Mouse (Mus musculus) forebrain, embryonic 15.5 days (tissue): ENCODE data around the gene Gm26992. TPM values are rescaled to one million over a fixed set of nuclear protein-coding genes. Genes with fewer than 3 reads are reported as not detected.

Experiments used
- ATAC-seq: fragments of 200-750 bp; cut with Nextera tagmentation; replicated peaks from 2 replicates; pipeline ENCODE4 v1.8.0; 2017; ENCODE audit warnings: mild to moderate bottlenecking, moderate TSS enrichment, moderate library complexity
- H3K27ac ChIP-seq: fragments of 300-500 bp; sonication (generic); replicated peaks from 2 replicates; pipeline ENCODE4 v1.5.1; 2015; ENCODE audit warnings: mild to moderate bottlenecking, inconsistent platforms
- H3K27me3 ChIP-seq: fragments of 300-500 bp; sonication (generic); 2 replicates; pipeline ENCODE4 v1.6.1; 2015; ENCODE audit warnings: inconsistent platforms
- H3K36me3 ChIP-seq: fragments of 300-500 bp; sonication (generic); 2 replicates; pipeline ENCODE4 v1.6.1; 2015; ENCODE audit warnings: mild to moderate bottlenecking, inconsistent platforms
- H3K4me1 ChIP-seq: fragments of 300-500 bp; sonication (generic); 2 replicates; pipeline ENCODE4 v1.6.1; 2015; ENCODE audit warnings: inconsistent platforms
- H3K4me2 ChIP-seq: fragments of 300-500 bp; sonication (generic); replicated peaks from 2 replicates; pipeline ENCODE4 v1.6.1; 2015; ENCODE audit warnings: mild to moderate bottlenecking, inconsistent platforms
- H3K4me3 ChIP-seq: fragments of 300-500 bp; sonication (generic); 2 replicates; pipeline ENCODE4 v1.5.1; 2015; ENCODE audit warnings: mild to moderate bottlenecking, inconsistent platforms
- H3K9ac ChIP-seq: fragments of 300-500 bp; sonication (generic); replicated peaks from 2 replicates; pipeline ENCODE4 v1.6.1; 2015; ENCODE audit warnings: mild to moderate bottlenecking, inconsistent platforms
- H3K9me3 ChIP-seq: fragments of 300-500 bp; sonication (generic); 2 replicates; pipeline ENCODE4 v1.6.1; 2016; ENCODE audit warnings: inconsistent platforms
- WGBS: fragments of 180-500 bp; shearing (Covaris S2); methylation state at CpG from one replicate; pipeline ENCODE4 v1.1.7; 2015; ENCODE audit warnings: mixed read lengths; 5-methylcytosine and 5-hydroxymethylcytosine counted together
- polyA plus RNA-seq: library from polyadenylated mRNA; unstranded; fragments of >200 nt; fragmentation: Nextera tagmentation; extraction: Ambion mirVana; gene quantifications from 2 replicates; pipeline ENCODE4 v1.2.1, GENCODE M21; 2015

Gene Gm26992
- polyA plus RNA-seq, 1 experiment from 2014 or later, result not detected

DNA sequence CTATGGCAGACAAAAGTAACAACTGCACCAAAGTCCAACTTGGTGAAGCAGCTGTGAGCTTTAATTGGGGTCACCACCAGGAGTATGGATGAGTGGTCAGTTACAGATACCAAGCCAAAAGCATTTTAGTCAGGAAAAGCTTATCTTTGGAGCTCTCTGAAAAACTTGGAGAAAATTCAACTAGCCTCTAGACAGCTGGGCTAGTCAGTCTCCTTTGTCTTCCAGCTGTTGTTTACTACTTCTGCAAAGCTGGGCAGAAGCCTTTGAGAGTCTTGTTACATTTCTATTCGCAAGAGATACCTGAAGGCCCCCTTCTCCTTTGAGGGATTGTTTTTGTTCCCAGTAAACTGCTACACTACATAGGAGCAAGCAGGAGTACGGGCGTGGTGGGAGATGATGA is 97.7 kb downstream of the Gm26992 start:
- no peak overlapping the region for H3K4me2 ChIP-seq
- H3K4me3 ChIP-seq, result no peak overlapping the region
- H3K9ac ChIP-seq, result no peak overlapping the region
- ATAC-seq, result no peak
- no peaks in the 10 kb centered on the region for H3K4me1 ChIP-seq
- H3K27me3 ChIP-seq, result no peaks in the 10 kb centered on the region
- H3K9me3 ChIP-seq, result no peaks in the 10 kb centered on the region
- H3K27ac ChIP-seq, result no peak overlapping the region
- H3K36me3 ChIP-seq, result no peaks in the 10 kb centered on the region
- WGBS, result 73% methylated on average over 3 of the region's 3 CpGs

DNA sequence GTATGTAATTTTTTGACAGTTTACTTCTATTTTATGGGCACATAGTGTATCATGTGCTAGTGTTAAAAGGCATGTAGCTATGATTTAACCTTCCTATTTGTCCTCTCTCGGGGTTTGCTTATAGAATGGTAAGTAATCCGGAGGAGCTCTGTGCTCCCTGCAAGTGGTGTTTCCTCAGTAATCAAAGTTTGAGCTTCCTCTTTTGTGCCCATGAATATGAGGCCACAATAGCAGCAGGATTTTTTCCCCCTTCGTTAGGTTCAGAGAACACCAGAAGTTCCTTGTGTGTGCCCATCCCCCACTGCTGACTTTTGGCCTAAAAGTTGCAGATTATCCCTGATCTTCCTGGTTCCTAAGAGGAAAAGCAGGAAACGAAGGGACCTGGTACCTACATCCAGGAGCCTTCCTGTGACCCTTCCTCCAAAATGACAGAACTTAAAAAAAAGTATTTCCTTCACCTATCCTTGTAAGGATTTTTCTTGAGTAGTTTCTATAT is 99.5 kb downstream of the Gm26992 start:
- no peak for ATAC-seq
- H3K4me3 ChIP-seq, result no peak overlapping the region
- no peaks in the 10 kb centered on the region for H3K27me3 ChIP-seq
- no peak overlapping the region for H3K4me2 ChIP-seq
- H3K27ac ChIP-seq, result no peak overlapping the region
- no peaks in the 10 kb centered on the region for H3K36me3 ChIP-seq
- no peaks in the 10 kb centered on the region for H3K4me1 ChIP-seq
- no peaks in the 10 kb centered on the region for H3K9me3 ChIP-seq
- 39% methylated on average over 4 of the region's 4 CpGs for WGBS
- H3K9ac ChIP-seq, result no peak overlapping the region

DNA sequence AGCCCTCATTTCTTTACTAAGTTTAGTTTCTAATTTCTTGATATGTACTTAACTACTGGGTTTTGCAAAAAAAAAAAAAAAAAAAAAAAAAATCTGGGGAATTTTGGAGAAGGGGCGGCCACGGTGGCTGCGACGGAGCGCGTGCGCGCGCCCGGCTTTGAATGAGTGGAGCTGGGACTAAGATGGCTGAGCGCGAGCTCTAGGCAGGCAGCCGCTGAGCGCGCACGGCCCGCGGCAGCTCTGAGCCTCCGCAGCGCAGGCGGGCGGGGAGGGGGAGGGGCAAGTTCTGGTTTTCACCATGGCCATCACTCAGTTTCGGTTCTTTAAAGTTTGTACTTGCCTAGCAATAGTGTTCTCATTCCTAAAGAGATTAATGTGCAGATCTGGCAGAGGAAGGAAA is 107.4 kb downstream of the Gm26992 start:
- H3K27ac ChIP-seq, result peak overlapping the region; percentile 60; the same call in 1 of the 2 replicates
- H3K9me3 ChIP-seq, result no peaks in the 10 kb centered on the region
- H3K4me1 ChIP-seq, result peaks cover 16% of the 10 kb centered on the region
- WGBS, result under 1% methylated on average over 22 of the region's 23 CpGs
- H3K4me2 ChIP-seq, result peak overlapping the region; percentile 36
- H3K36me3 ChIP-seq, result no peaks in the 10 kb centered on the region
- H3K4me3 ChIP-seq, result peak overlapping the region; percentile 23
- H3K27me3 ChIP-seq, result no peaks in the 10 kb centered on the region
- H3K9ac ChIP-seq, result no peak overlapping the region
- peak; percentile 80 for ATAC-seq

Other genes starting within 250 kb of the Gm26992 start
- 40.3 and 42.8 TPM in 2 replicates for gene Nap1l2, start 235.4 kb upstream of the Gm26992 start, polyA plus RNA-seq
- gene Cdx4, start 100.6 kb upstream of the Gm26992 start, polyA plus RNA-seq, result not detected in 2 replicates
- 6.5 and 6.7 TPM in 2 replicates for gene Chic1, start 65.5 kb upstream of the Gm26992 start, polyA plus RNA-seq
- 0.47 and 0.73 TPM in 2 replicates for gene Tsx, start 7.5 kb upstream of the Gm26992 start, polyA plus RNA-seq
- gene Zcchc13, start 208.6 kb downstream of the Gm26992 start, polyA plus RNA-seq, result not detected in 2 replicates